Mouse (Mus musculus) left cerebral cortex, adult 11 months (tissue): ENCODE measurements around the gene Zfp362.

Source experiments
- DNase-seq: peaks from one replicate; pipeline ENCODE4 v3.0.0; 2022; ENCODE audit warnings: low spot score

The Zfp362 gene

GRCm38 (mm10) chr4:128806043-128806826 is at the start of gene Zfp362:
Zfp362 (minus strand) TSS chr4:128806045.
- DNase-seq: no peak

DNA sequence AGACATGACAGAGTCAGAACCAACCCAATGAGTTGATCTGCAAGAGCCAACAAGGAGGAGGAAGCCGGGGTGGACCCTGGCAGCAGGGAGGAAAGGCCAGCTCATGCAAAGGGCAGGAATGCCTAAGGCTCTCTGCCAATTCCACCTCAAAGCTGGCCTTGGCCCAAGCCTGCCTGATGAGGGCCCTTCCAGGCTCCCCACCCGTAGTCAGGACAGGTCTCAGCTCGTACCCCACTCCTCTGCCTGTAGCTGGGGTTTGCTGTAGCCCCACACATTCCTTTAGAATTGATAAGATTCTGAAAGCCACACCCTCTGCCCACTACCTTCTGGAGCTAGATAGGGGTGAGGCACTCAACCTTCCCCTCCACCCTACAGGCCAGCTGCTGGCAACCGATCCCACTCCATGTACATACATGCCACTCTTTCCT is 49.8 kb upstream of the Zfp362 start:
- no peak for DNase-seq

GRCm38 (mm10) chr4:128853117-128853516 is 47.3 kb upstream of the Zfp362 start:
- no peak for DNase-seq

- DNase-seq: no peak
Measured at GRCm38 (mm10) chr4:128852266-128852887, 46.5 kb upstream of the Zfp362 start.

GRCm38 (mm10) chr4:128849686-128850085 is 43.8 kb upstream of the Zfp362 start:
- no peak for DNase-seq

GRCm38 (mm10) chr4:128848961-128849360 is 43.1 kb upstream of the Zfp362 start:
- DNase-seq: no peak

- no peak for DNase-seq
Measured at GRCm38 (mm10) chr4:128845367-128845973, 39.6 kb upstream of the Zfp362 start.

- no peak for DNase-seq
Measured at GRCm38 (mm10) chr4:128844566-128844965, 38.7 kb upstream of the Zfp362 start.

GRCm38 (mm10) chr4:128841259-128841658 is 35.4 kb upstream of the Zfp362 start:
- DNase-seq: no peak

DNA sequence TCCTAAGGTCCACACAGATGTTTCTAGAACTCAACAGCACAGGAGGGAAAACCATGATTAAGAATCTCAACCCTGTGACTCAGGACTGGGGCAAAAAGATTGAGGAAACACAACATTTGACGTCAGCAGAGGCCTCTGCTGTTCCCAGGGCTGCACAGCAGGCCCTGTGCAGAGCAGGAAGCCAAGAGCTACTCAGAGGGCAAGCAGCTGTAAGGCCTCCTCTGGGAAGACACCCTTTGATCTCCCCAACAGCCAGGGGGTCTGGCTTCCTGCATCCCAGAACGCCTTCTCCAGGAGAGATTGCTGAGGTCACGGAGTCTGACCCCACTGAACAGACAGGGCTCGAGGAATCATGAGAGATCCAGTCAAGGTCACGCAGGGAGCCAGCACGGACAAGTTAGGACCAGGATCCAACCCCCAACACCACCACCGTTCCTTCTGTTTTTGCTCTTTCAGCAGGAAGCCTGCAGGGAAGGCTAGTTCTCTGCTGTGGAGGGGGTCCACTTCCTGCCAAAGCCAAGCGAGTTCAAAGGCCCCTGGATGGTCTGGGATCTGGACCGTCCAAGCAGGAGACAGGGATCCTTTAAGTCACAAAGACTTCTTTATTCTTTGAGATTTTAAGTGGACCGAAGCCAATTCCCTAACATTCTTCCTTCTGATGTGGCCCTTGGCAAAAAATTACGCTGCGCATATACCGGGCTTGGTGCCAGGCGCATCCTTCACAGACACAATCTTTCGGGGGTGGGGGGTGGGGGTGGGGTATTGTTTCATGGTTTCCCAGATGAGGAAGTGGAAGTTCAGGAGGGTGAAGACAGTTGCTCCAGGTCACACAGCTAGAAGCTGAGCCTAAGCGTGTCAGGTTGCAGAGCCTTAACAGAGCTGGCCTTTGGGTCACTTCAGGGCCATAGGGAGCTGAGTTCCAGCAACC is 34.2 kb upstream of the Zfp362 start:
- DNase-seq: no peak

GRCm38 (mm10) chr4:128838202-128838601 is 32.4 kb upstream of the Zfp362 start:
- no peak for DNase-seq

- no peak for DNase-seq
Measured at GRCm38 (mm10) chr4:128824131-128824530, 18.3 kb upstream of the Zfp362 start.

- no peak for DNase-seq
Measured at GRCm38 (mm10) chr4:128820568-128820967, 14.7 kb upstream of the Zfp362 start.

- DNase-seq: no peak
Measured at GRCm38 (mm10) chr4:128817011-128817410, 11.2 kb upstream of the Zfp362 start.

DNA sequence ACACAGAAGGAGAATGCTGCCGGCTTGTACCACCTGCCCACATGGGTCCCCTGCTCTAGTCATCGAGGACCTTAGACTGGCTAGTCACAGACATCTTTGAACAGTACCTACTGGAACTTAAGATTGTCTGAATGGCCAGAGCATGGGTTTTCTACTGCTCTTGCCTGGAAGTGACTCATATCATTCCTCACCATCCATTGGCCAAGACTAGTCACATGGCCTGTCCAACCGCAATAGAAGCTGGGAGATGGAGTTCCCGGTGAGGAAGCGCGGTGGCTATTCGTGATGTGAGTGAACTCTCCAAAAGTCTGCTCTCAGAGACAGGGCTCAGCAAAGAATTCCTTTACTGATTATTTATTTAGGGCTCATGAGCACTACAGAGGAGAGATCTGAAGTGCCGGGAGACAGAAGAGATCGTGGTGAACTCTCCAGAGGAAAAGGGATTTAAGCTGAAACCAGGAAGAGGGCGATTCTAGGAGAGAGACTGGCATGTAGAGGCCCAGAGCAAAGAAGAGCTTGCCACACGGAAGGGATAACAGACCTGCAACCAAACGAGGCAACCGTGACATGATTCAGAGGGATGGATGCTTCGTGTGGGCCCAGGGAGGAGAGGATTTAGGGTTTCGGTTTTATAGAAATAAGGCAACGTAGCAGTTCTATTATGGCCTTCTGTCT is 5.7 kb upstream of the Zfp362 start:
- DNase-seq: peak; percentile 82

DNA sequence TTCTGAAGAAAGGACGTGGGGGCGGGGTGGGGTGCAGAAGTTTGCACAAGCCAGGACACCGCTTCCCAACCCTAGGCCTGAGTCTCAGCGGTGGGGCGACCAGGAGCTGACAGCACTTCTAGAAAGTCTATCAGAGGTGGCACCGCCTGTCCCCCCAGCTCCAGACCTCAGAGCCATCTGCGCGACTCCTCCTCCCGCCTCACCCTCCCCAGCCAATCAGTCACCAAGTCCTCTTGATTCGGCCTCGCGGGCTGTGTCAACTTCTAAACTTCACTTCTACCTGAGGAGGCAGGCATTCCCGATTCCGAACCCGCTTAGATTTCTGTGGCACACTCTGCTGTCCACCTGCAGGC is 958 bp upstream of the Zfp362 start:
- no peak for DNase-seq

DNA sequence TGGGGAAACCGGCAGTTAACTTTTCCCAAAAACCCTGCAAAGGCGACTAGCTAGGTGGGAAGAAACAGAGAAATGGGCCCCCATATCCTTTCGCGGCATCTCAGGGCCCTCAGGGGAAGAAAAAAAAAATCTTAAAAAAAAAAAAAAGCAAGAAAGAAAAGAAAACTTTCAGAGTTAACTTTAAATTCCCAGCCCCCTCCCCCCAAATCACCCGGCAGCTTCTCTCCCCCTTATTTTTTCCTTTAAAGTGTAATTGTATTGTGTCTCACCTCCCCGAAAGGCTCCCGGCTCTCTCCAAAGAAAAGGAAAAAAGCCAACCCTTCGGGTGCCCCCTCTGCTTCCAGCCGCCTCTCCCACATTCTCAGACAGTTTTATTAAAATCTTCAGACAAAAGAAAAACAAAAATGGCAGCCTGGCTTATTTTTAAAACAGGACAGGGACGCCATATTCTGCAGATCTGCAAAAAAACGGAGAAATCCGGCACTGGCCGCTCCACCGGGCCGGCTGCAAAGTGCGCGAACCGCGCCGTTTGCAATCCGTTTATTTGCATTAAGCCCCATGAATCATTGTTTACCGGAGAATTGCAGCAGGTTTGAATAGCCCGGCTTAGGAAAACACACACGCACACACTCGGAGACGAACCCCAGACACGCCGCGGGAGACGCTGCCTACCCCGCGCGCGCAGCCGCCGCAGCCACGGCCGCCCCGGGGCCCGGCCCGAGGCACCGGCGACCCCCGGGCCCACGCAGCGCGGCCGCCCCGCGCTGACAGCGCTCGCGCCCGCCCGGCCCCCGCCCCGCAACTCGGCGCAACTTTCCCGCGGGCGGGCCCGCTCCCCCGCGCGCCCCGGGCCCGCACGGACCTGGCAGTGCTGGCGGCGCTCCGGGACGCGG is 449 bp downstream of the Zfp362 start:
- no peak for DNase-seq

GRCm38 (mm10) chr4:128804426-128805149 is 1.3 kb downstream of the Zfp362 start:
- no peak for DNase-seq

GRCm38 (mm10) chr4:128803569-128803968 is 2.3 kb downstream of the Zfp362 start:
- DNase-seq: no peak
